Comparison of ENCODE assay signal across 15 mouse cellular contexts in genomic region chr2:32310096-32310845, GRCm38 (mm10). TPM values are rescaled to one million over a fixed set of nuclear protein-coding genes. Genes with fewer than 3 reads are reported as not detected.
A peak's percentile ranks its signal among the peaks of the same experiment; 100 is the strongest.
DNase-seq lines count a peak whose midpoint lies in the region; ATAC-seq lines count a peak whose summit lies in the region.
"Had no signal": no experiment of that assay in that cellular context is flagged by ENCODE, and none has a peak within 500 bp of the region (broad histone marks: within the 10 kb centered on the region; RNA-seq: fewer than 3 reads in every experiment).

No protein-coding gene starts in this region.

- no peaks in the 10 kb centered on the region for H3K9me3 ChIP-seq in hindbrain, embryonic 12.5 days (replicated peaks)
- no peaks in the 10 kb centered on the region for H3K9me3 ChIP-seq in hindbrain, embryonic 14.5 days (ENCODE audit: control insufficient read depth, low read length)
- H3K9me3 ChIP-seq in neural tube, embryonic 13.5 days, result no peaks in the 10 kb centered on the region
- no peaks in the 10 kb centered on the region for H3K9me3 ChIP-seq in neural tube, embryonic 15.5 days (replicated peaks)
- no peaks in the 10 kb centered on the region for H3K9me3 ChIP-seq in embryonic facial prominence, embryonic 15.5 days (replicated peaks)
- H3K9me3 ChIP-seq in stomach, embryonic 15.5 days, result no peaks in the 10 kb centered on the region
- H3K9me3 ChIP-seq in liver, embryonic 12.5 days (replicated peaks), result no peaks in the 10 kb centered on the region

- peaks cover 42% of the 10 kb centered on the region for H3K36me3 ChIP-seq in hindbrain, embryonic 12.5 days
- H3K36me3 ChIP-seq in hindbrain, embryonic 14.5 days (replicated peaks; ENCODE audit: control insufficient read depth, insufficient read depth), result peaks cover 89% of the 10 kb centered on the region
- peaks cover 65% of the 10 kb centered on the region for H3K36me3 ChIP-seq in neural tube, embryonic 13.5 days
- H3K36me3 ChIP-seq in neural tube, embryonic 15.5 days, result peaks cover 74% of the 10 kb centered on the region
- peaks cover 54% of the 10 kb centered on the region for H3K36me3 ChIP-seq in embryonic facial prominence, embryonic 15.5 days
- peaks cover 35% of the 10 kb centered on the region for H3K36me3 ChIP-seq in stomach, embryonic 15.5 days
- H3K36me3 ChIP-seq in liver, embryonic 12.5 days, result peaks cover 30% of the 10 kb centered on the region

- peak overlapping the region; percentile 94 for H3K4me2 ChIP-seq in hindbrain, embryonic 12.5 days (replicated peaks)
- H3K4me2 ChIP-seq in hindbrain, embryonic 14.5 days (replicated peaks), result no peak overlapping the region
- 0 out of 2 replicates have a peak overlapping the region, but pooled peaks have one; percentile 90 for H3K4me2 ChIP-seq in neural tube, embryonic 13.5 days
- no peak overlapping the region for H3K4me2 ChIP-seq in neural tube, embryonic 15.5 days
- peak overlapping the region; percentile 99 for H3K4me2 ChIP-seq in embryonic facial prominence, embryonic 15.5 days (replicated peaks)
- peak overlapping the region; percentile 100; the same call in 1 of the 2 replicates for H3K4me2 ChIP-seq in stomach, embryonic 15.5 days
- no peak overlapping the region for H3K4me2 ChIP-seq in liver, embryonic 12.5 days

- WGBS in hindbrain, embryonic 12.5 days, result 87% methylated on average over 18 of the region's 18 CpGs
- WGBS in hindbrain, embryonic 14.5 days, result 84% methylated on average over 18 of the region's 18 CpGs
- 86% methylated on average over 18 of the region's 18 CpGs for WGBS in neural tube, embryonic 13.5 days
- WGBS in neural tube, embryonic 15.5 days, result 91% methylated on average over 18 of the region's 18 CpGs
- 77% methylated on average over 18 of the region's 18 CpGs for WGBS in embryonic facial prominence, embryonic 15.5 days
- 81% methylated on average over 18 of the region's 18 CpGs for WGBS in stomach, embryonic 15.5 days
- 74% methylated on average over 18 of the region's 18 CpGs for WGBS in liver, embryonic 12.5 days (ENCODE audit: insufficient replicate concordance)

- peaks cover 21% of the 10 kb centered on the region; the same call in 1 of the 2 replicates for H3K27me3 ChIP-seq in hindbrain, embryonic 12.5 days
- H3K27me3 ChIP-seq in hindbrain, embryonic 14.5 days (ENCODE audit: control insufficient read depth, insufficient read depth, low read length), result peaks cover 9% of the 10 kb centered on the region
- peaks cover 29% of the 10 kb centered on the region for H3K27me3 ChIP-seq in neural tube, embryonic 13.5 days
- H3K27me3 ChIP-seq in neural tube, embryonic 15.5 days (replicated peaks), result peaks cover 5% of the 10 kb centered on the region
- no peaks in the 10 kb centered on the region for H3K27me3 ChIP-seq in embryonic facial prominence, embryonic 15.5 days
- no peaks in the 10 kb centered on the region for H3K27me3 ChIP-seq in stomach, embryonic 15.5 days (replicated peaks)
- H3K27me3 ChIP-seq in liver, embryonic 12.5 days (replicated peaks), result peaks cover 54% of the 10 kb centered on the region
- H3K27me3 ChIP-seq: Patski had no signal

- no peak overlapping the region for H3K9ac ChIP-seq in hindbrain, embryonic 12.5 days
- no peak overlapping the region for H3K9ac ChIP-seq in hindbrain, embryonic 14.5 days
- no peak overlapping the region for H3K9ac ChIP-seq in neural tube, embryonic 13.5 days
- no peak overlapping the region for H3K9ac ChIP-seq in neural tube, embryonic 15.5 days (replicated peaks)
- H3K9ac ChIP-seq in embryonic facial prominence, embryonic 15.5 days, result 0 out of 2 replicates have a peak overlapping the region, but pooled peaks have one; percentile 2
- no peak overlapping the region for H3K9ac ChIP-seq in stomach, embryonic 15.5 days
- H3K9ac ChIP-seq in liver, embryonic 12.5 days, result no peak overlapping the region

- peaks cover 25% of the 10 kb centered on the region for H3K4me1 ChIP-seq in hindbrain, embryonic 12.5 days
- H3K4me1 ChIP-seq in hindbrain, embryonic 14.5 days (replicated peaks; ENCODE audit: control insufficient read depth, insufficient read depth, low read length), result peaks cover 17% of the 10 kb centered on the region
- peaks cover 21% of the 10 kb centered on the region for H3K4me1 ChIP-seq in neural tube, embryonic 13.5 days (replicated peaks)
- peaks cover 12% of the 10 kb centered on the region for H3K4me1 ChIP-seq in neural tube, embryonic 15.5 days
- H3K4me1 ChIP-seq in embryonic facial prominence, embryonic 15.5 days, result peaks cover 48% of the 10 kb centered on the region
- H3K4me1 ChIP-seq in stomach, embryonic 15.5 days, result peaks cover 26% of the 10 kb centered on the region
- H3K4me1 ChIP-seq in liver, embryonic 12.5 days, result peaks cover 17% of the 10 kb centered on the region

- H3K4me3 ChIP-seq in hindbrain, embryonic 12.5 days, result no peak overlapping the region; the same call in 1 of the 2 replicates
- no peak overlapping the region for H3K4me3 ChIP-seq in hindbrain, embryonic 14.5 days (replicated peaks; ENCODE audit: low read length)
- H3K4me3 ChIP-seq in neural tube, embryonic 13.5 days, result no peak overlapping the region
- H3K4me3 ChIP-seq in neural tube, embryonic 15.5 days (replicated peaks), result no peak overlapping the region
- peak overlapping the region; percentile 70 for H3K4me3 ChIP-seq in embryonic facial prominence, embryonic 15.5 days (replicated peaks)
- H3K4me3 ChIP-seq in stomach, embryonic 15.5 days (replicated peaks), result 0 out of 2 replicates have a peak overlapping the region, but pooled peaks have one; percentile 72
- H3K4me3 ChIP-seq in liver, embryonic 12.5 days, result no peak overlapping the region

- ATAC-seq in hindbrain, embryonic 12.5 days (ENCODE audit: low FRiP score), result no peak
- no peak for ATAC-seq in hindbrain, embryonic 14.5 days (ENCODE audit: low FRiP score)
- ATAC-seq in neural tube, embryonic 13.5 days (ENCODE audit: low read depth), result no peak
- ATAC-seq in neural tube, embryonic 15.5 days (ENCODE audit: low FRiP score), result no peak
- ATAC-seq in embryonic facial prominence, embryonic 15.5 days (ENCODE audit: insufficient number of reproducible peaks, low FRiP score, low TSS enrichment, low read depth), result no peak
- ATAC-seq in stomach, embryonic 15.5 days (ENCODE audit: insufficient read depth, low FRiP score, low read depth), result no peak
- no peak for ATAC-seq in liver, embryonic 12.5 days
- ATAC-seq: forebrain, embryonic 16.5 days; midbrain, embryonic 16.5 days; Patski had no signal

- no peak for DNase-seq in hindbrain, embryonic 14.5 days (ENCODE audit: low spot score)
- DNase-seq: cerebellum, adult 9-11 months; kidney, adult 9 months; layer of hippocampus, adult 9-11 months; liver; lung, postnatal 10 days had no signal

- no peak overlapping the region for H3K27ac ChIP-seq in hindbrain, embryonic 12.5 days
- no peak overlapping the region for H3K27ac ChIP-seq in hindbrain, embryonic 14.5 days
- no peak overlapping the region for H3K27ac ChIP-seq in neural tube, embryonic 13.5 days (replicated peaks)
- no peak overlapping the region for H3K27ac ChIP-seq in neural tube, embryonic 15.5 days (replicated peaks)
- no peak overlapping the region for H3K27ac ChIP-seq in embryonic facial prominence, embryonic 15.5 days (replicated peaks)
- H3K27ac ChIP-seq in stomach, embryonic 15.5 days, result no peak overlapping the region
- no peak overlapping the region for H3K27ac ChIP-seq in liver, embryonic 12.5 days

RNA-seq across cellular contexts. Expression of gene Swi5, which starts 22.4 kb away (rescaled TPM):
- polyA plus RNA-seq in hindbrain, embryonic 12.5 days (2016; fragmentation: Nextera tagmentation; extraction: Ambion mirVana), result 380 and 382 TPM in 2 replicates
- polyA plus RNA-seq in hindbrain, embryonic 14.5 days (2014; fragmentation: Nextera tagmentation; extraction: Ambion mirVana), result 192 and 221 TPM in 2 replicates
- polyA plus RNA-seq in neural tube, embryonic 13.5 days (2015; fragmentation: Nextera tagmentation; extraction: Ambion mirVana), result 432 and 483 TPM in 2 replicates
- polyA plus RNA-seq in neural tube, embryonic 15.5 days (2015; fragmentation: Nextera tagmentation; extraction: Ambion mirVana), result 421 and 448 TPM in 2 replicates
- polyA plus RNA-seq in embryonic facial prominence, embryonic 15.5 days (2015; fragmentation: Nextera tagmentation; extraction: Ambion mirVana), result 450 and 462 TPM in 2 replicates
- 418 and 429 TPM in 2 replicates for polyA plus RNA-seq in stomach, embryonic 15.5 days (2015; fragmentation: Nextera tagmentation; extraction: Ambion mirVana)
- polyA plus RNA-seq in liver, embryonic 12.5 days (2016; fragmentation: Nextera tagmentation; extraction: Ambion mirVana), result 214 and 218 TPM in 2 replicates

RNA-seq across cellular contexts. Expression of gene Golga2, which starts 23.1 kb away (rescaled TPM):
- 31.5 and 31.6 TPM in 2 replicates for polyA plus RNA-seq in hindbrain, embryonic 12.5 days (2016; fragmentation: Nextera tagmentation; extraction: Ambion mirVana)
- 26.4 and 29.6 TPM in 2 replicates for polyA plus RNA-seq in hindbrain, embryonic 14.5 days (2014; fragmentation: Nextera tagmentation; extraction: Ambion mirVana)
- polyA plus RNA-seq in neural tube, embryonic 13.5 days (2015; fragmentation: Nextera tagmentation; extraction: Ambion mirVana), result 27.8 and 30.0 TPM in 2 replicates
- polyA plus RNA-seq in neural tube, embryonic 15.5 days (2015; fragmentation: Nextera tagmentation; extraction: Ambion mirVana), result 27.5 and 31.3 TPM in 2 replicates
- polyA plus RNA-seq in embryonic facial prominence, embryonic 15.5 days (2015; fragmentation: Nextera tagmentation; extraction: Ambion mirVana), result 31.6 and 33.9 TPM in 2 replicates
- polyA plus RNA-seq in stomach, embryonic 15.5 days (2015; fragmentation: Nextera tagmentation; extraction: Ambion mirVana), result 24.9 and 25.2 TPM in 2 replicates
- polyA plus RNA-seq in liver, embryonic 12.5 days (2016; fragmentation: Nextera tagmentation; extraction: Ambion mirVana), result 13.0 and 14.4 TPM in 2 replicates

RNA-seq across cellular contexts. Expression of gene Ciz1, which starts 41.9 kb away (rescaled TPM):
- 59.1 and 66.3 TPM in 2 replicates for polyA plus RNA-seq in hindbrain, embryonic 12.5 days (2016; fragmentation: Nextera tagmentation; extraction: Ambion mirVana)
- 47.5 and 49.1 TPM in 2 replicates for polyA plus RNA-seq in hindbrain, embryonic 14.5 days (2014; fragmentation: Nextera tagmentation; extraction: Ambion mirVana)
- 49.9 and 51.1 TPM in 2 replicates for polyA plus RNA-seq in neural tube, embryonic 13.5 days (2015; fragmentation: Nextera tagmentation; extraction: Ambion mirVana)
- polyA plus RNA-seq in neural tube, embryonic 15.5 days (2015; fragmentation: Nextera tagmentation; extraction: Ambion mirVana), result 43.8 and 44.8 TPM in 2 replicates
- polyA plus RNA-seq in embryonic facial prominence, embryonic 15.5 days (2015; fragmentation: Nextera tagmentation; extraction: Ambion mirVana), result 54.6 and 57.3 TPM in 2 replicates
- 33.8 and 41.6 TPM in 2 replicates for polyA plus RNA-seq in stomach, embryonic 15.5 days (2015; fragmentation: Nextera tagmentation; extraction: Ambion mirVana)
- polyA plus RNA-seq in liver, embryonic 12.5 days (2016; fragmentation: Nextera tagmentation; extraction: Ambion mirVana), result 24.8 and 27.1 TPM in 2 replicates

RNA-seq across cellular contexts. Expression of gene Dnm1, which starts 42.9 kb away (rescaled TPM):
- 44.4 and 47.5 TPM in 2 replicates for polyA plus RNA-seq in hindbrain, embryonic 12.5 days (2016; fragmentation: Nextera tagmentation; extraction: Ambion mirVana)
- 123 and 132 TPM in 2 replicates for polyA plus RNA-seq in hindbrain, embryonic 14.5 days (2014; fragmentation: Nextera tagmentation; extraction: Ambion mirVana)
- polyA plus RNA-seq in neural tube, embryonic 13.5 days (2015; fragmentation: Nextera tagmentation; extraction: Ambion mirVana), result 44.3 and 47.0 TPM in 2 replicates
- polyA plus RNA-seq in neural tube, embryonic 15.5 days (2015; fragmentation: Nextera tagmentation; extraction: Ambion mirVana), result 72.4 and 86.9 TPM in 2 replicates
- 30.7 and 31.5 TPM in 2 replicates for polyA plus RNA-seq in embryonic facial prominence, embryonic 15.5 days (2015; fragmentation: Nextera tagmentation; extraction: Ambion mirVana)
- 12.1 and 12.8 TPM in 2 replicates for polyA plus RNA-seq in stomach, embryonic 15.5 days (2015; fragmentation: Nextera tagmentation; extraction: Ambion mirVana)
- 2.4 and 3.1 TPM in 2 replicates for polyA plus RNA-seq in liver, embryonic 12.5 days (2016; fragmentation: Nextera tagmentation; extraction: Ambion mirVana)

RNA-seq across cellular contexts. Expression of gene Uck1, which starts 50.3 kb away (rescaled TPM):
- polyA plus RNA-seq in hindbrain, embryonic 12.5 days (2016; fragmentation: Nextera tagmentation; extraction: Ambion mirVana), result 61.8 and 67.3 TPM in 2 replicates
- polyA plus RNA-seq in hindbrain, embryonic 14.5 days (2014; fragmentation: Nextera tagmentation; extraction: Ambion mirVana), result 76.0 and 86.5 TPM in 2 replicates
- polyA plus RNA-seq in neural tube, embryonic 13.5 days (2015; fragmentation: Nextera tagmentation; extraction: Ambion mirVana), result 68.3 and 75.5 TPM in 2 replicates
- polyA plus RNA-seq in neural tube, embryonic 15.5 days (2015; fragmentation: Nextera tagmentation; extraction: Ambion mirVana), result 88.6 and 95.8 TPM in 2 replicates
- polyA plus RNA-seq in embryonic facial prominence, embryonic 15.5 days (2015; fragmentation: Nextera tagmentation; extraction: Ambion mirVana), result 66.9 and 67.1 TPM in 2 replicates
- polyA plus RNA-seq in stomach, embryonic 15.5 days (2015; fragmentation: Nextera tagmentation; extraction: Ambion mirVana), result 59.6 and 65.4 TPM in 2 replicates
- polyA plus RNA-seq in liver, embryonic 12.5 days (2016; fragmentation: Nextera tagmentation; extraction: Ambion mirVana), result 39.9 and 42.0 TPM in 2 replicates

Comparison
In these comparisons a context has a peak if more than half of its experiments do, and no peak if none do; other contexts are left out.
1. H3K4me2 ChIP-seq: peak in hindbrain, embryonic 12.5 days (single experiment), neural tube, embryonic 13.5 days (single experiment), embryonic facial prominence, embryonic 15.5 days (single experiment) and stomach, embryonic 15.5 days (single experiment); none in hindbrain, embryonic 14.5 days (single experiment), neural tube, embryonic 15.5 days (single experiment) and liver, embryonic 12.5 days (single experiment).
2. H3K4me3 ChIP-seq: peak in embryonic facial prominence, embryonic 15.5 days (single experiment) and stomach, embryonic 15.5 days (single experiment); none in hindbrain, embryonic 12.5 days (single experiment), hindbrain, embryonic 14.5 days (single experiment), neural tube, embryonic 13.5 days (single experiment), neural tube, embryonic 15.5 days (single experiment) and liver, embryonic 12.5 days (single experiment).